Mouse (Mus musculus) cerebellum, adult 18-20 months (tissue): ENCODE results near the gene Hoxa13.

Experiments
- DNase-seq, 2 experiments: peaks; one replicate each; pipeline ENCODE4 v3.0.0; 2021

Gene Hoxa13

DNA sequence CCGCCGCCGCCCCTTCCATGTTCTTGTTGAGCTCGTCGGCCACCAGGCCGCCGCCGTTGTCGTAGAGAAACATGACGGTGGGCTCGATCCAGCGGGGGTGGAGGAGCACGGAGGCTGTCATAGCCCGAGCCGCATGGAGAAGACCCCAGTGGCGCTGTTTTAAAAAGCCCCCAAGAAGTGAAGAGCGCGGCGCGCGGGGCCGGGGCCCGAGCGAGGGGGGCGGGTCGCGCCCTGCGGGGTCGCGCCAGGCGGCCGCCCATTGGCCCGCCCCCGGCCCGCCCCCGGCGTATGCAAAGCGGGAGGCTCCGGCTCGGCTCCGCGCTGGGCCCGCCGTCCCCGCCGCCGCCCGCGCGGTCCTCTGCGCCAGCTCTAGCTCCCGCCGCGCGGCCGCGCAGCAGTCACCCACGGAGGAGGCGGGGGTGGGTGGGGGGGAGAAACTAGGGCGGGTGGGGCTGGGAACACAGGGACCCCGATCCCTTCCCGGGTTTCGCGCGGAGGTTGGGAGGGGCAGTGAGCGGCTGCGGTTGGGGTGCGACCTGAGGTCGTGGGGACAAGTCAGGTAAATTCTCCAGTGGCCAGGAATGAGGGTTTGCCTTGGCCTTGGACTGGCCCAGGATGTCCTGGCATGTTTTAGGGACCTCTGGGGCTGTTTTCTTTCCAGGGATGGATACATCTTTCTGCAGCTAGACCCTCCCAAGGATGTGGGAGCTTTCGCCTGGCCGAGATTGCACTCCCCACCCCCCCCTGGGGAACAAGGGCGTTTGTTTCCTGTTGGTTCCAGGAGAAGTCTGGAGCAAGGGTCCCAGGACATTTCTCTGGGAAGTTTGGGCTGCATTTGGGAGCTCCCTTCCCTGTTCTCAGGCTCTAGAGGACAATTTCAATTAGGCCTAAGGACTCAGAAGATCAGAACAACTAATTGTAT, at the start of gene Hoxa13:
Gene Hoxa13 (minus strand): TSS at position 227 of the 922 bp plus-strand sequence.
- DNase-seq = no peak

DNA sequence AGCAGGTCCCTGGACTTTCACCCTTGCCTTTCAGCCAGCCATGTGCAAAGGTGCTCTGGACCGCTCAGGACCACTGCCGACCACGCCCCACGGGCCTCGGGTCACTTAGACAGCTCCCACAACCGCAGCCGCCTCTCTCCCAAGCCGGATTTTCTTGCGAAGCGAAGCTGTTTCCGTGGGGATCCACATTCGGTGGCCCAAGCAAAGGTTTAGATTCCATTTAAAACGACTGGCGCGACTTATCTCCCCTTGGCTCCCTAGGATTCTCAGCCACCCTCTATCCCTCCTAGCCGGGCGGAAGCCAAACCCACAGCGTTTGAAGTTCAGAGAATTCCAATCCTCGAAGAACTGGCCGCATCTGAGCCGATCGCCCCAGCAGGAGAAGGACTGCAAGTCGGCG, 49.7 kb upstream of the Hoxa13 start:
- DNase-seq = no peak

DNA sequence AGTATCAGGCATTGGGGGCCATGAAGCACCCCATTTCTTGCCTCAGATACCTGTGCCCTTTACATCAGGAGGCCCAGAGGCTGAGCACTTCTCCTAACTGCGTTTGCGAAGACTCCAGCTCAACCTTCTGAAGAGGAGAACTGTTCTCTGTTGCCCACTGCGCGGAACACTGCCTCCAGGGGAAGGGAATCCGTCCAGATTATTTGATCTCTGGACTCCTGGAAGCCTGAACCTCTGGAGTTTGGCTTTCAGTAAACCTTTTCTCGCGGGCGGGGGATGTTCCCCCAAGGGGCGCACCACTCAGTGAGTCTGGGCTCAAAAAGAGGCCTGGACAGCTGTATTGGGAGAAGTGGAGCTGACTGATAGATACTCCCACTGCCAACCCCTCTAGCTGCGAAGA, 49.1 kb upstream of the Hoxa13 start:
- DNase-seq = no peak

DNA sequence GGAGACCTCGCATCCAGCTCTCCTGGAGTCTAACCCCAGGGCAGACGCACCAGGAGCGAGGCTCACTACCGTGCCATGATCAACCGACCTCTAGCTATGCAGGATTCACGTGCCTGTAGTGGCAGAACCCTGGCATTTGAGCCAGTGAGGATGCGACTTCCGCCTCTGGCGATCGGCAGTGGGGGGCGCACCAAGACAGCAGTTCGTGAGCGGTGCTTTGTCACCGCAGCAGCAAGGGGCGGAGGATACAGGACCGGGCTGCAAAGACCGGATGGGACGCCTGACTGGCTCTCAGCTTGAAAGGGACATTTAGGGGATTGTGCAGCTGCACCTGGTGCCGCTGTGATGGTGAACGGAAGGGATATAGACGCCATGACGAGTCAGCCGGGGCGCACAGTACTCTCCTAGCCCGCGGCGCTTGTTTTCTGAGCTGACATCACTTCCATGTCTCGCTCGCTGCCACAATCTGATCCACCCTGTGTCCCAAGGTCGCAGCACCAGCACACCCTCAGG, 45.3 kb upstream of the Hoxa13 start:
- DNase-seq = peak in 1 of 2 experiments; percentile 11

DNA sequence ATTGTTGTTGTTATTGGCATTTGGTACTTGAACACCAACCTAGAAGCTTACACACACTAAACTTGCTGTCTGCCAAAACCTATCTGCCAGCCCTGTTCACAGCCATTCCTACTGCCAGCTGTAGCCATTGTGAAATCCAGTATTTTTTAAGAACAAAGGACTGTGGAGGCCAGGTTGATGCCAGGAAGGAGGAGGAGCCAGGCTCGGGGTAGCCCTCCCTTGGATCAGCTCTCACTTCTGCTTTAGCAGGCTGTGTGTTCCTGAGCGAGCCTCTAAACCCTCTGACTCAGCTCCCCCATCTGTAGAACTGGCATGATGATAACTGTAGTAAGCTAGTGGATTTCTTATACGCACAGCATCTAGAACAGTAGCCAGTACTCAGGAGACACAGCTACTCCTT, 42.7 kb upstream of the Hoxa13 start:
- no peak for DNase-seq

DNA sequence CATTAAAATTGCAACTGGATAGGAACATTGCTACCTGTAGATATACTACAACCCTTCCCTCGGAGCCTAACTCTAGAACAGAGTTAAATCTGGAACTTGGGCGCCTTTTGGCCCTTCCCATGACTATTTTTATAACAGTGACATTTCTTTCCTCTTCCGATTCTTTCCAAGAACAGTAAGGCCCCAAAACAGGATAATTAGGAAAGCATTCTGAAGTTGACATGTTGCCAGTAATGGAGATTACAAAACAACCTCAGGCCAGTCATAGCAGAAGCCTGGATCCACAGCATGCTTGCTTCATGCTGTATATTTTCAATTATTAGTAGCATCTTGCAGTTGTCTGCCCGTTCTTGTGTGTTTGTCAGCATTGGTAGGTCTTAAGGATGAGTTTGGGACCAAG, 40.1 kb upstream of the Hoxa13 start:
- DNase-seq = no peak

DNA sequence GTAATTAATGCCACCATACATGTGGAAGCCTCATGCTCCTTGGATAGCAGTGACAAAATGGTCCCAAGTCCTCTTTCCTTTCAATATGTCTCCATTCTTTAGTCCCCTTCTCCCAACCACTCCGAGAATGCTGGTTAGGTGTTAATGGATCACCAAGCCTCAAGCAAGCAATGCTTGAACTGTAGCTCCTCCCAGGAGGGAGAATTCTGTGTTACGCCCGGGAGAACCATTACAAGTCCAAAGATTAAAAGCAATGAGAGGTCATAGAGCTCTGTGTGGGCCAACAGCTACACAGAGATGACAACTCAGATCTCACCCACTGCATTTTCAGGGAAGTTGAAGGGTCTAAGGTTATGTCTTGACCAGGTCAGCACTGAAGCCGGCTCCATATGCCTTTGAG, 37.8 kb upstream of the Hoxa13 start:
- DNase-seq = no peak

DNA sequence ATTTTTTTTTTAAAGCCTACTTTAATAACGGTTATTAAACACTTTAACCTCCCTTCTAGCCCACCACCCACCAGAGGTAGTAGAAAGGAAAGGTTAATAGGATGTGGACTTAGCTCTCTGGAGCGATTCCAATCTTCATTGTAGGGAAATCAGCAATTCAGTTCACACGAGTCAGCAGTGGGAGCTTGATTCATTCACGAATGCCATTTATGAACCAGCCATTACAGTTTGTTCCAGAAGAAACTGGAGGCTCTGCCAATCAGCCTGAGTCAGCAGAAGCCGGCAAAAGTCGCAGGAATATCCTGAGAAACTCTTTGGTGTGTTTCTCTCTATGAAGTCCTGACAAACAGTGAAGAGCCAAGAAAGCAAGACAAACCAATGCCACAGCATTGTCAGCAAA, 33.9 kb upstream of the Hoxa13 start:
- no peak for DNase-seq

DNA sequence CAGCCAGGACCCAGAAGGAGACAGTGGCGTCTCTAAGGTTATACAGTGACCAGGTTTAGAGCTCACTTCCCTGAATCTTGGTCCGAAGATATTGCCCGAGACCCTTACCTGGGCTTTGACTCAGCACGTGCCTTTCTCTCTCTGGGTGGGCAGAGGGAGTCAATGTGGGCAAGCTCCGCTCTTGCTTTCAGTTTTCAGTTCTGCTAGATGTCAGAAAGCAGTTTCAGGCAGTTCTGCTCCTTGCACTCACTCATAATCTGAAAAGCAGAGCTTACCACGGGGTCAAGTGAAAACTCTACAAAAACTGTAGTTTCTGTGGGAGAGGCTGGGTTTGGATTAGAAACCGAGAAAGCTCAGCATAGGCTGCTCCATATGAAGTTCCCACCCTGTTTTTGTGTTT, 31.6 kb upstream of the Hoxa13 start:
- no peak for DNase-seq

DNA sequence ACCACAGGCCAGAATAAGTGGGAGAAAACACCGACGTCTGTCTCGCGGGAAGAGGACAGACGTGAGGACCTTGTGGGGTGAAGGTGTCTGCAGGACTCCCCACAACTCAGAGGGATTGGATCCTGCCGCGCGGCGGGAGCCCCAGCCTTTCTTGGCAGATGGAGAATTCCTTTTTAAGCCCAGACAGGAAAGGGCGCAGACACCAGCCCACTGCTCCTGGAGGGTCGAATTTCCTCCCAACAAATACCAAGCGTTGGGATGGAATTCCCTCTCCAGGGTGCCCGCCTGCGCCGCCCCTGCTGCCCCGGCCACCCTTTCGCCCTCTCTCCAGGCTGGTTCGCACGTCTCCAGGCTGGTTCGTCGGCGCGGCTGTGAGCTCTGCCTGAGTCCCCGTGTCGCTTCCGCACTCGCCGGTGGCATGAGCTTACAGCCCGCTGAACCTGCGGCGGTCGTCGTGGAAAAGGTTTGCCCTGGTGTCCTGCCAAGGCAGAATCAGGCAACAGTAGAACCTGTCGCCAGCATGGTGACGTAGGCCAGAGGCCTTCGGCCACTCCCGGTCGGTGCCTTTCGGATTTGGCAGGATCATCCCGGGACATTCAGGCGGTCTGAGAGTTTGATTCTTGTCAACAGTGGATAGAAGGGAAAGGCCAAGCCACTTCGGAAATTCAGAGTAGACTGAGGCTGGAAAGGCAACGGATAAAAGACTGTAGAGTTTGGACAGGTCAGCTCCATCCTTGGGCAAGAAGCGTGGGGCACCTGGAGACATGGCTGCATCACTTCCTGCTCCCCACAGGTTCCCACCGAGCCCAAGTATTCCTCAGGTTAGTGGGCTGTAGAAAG, 30.6 kb upstream of the Hoxa13 start:
- no peak for DNase-seq

DNA sequence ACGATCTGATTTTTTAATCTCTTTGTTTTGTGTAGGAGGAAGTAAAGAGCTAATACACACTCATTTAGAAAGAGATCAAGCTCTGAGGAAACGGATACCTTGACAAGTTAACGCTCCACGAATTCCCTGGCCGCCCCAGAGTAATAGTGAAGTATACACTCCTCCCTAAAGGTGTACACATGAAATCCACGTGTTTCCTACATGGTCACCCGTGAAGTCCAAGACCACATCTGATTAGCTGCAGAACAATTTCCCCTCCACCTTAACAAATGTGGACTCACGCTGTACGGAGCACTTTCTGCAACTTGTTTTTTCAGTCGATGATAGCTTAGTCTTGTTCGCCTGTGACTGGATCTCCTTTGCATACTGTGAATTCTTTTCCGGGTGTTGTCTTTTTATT, 29.5 kb upstream of the Hoxa13 start:
- no peak for DNase-seq

DNA sequence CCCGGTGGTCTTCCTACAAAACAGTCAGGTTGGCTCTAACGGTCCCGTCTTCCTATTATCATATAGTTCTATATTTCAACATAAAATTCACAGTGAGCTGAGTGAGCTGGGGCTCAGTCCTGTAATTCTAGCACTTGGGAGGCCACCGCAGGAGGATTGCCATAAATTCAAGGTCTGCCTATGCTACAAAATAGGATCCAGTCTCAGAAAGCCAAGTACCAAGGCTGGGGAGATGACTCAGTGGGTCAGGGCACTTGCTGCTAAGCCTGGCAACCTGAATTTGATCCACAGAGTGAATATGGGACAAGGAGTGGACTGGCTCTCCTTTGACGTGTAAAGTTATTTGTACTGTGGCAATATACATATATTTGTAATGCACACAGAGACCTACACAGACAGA, 23.2 kb upstream of the Hoxa13 start:
- no peak for DNase-seq

DNA sequence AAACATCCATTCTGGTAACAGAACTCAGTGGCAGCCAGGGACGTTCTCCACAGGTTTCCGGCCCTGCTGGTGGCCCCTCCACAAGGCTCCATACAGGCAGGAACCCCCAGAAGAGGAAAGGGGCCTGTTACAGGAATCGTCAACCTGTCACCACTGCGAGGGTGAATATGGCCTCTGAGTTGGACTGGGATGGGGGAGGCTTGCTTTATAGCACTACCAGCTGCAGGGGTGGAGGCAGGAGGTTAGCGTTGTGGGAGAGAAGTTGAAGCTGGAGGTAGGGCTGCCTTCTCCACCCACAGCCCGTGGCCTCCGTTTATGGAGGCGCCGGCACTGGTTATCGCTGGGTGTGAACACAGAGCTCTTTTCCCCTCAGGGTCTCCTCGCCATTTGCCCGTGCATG, 20.4 kb upstream of the Hoxa13 start:
- DNase-seq = no peak

DNA sequence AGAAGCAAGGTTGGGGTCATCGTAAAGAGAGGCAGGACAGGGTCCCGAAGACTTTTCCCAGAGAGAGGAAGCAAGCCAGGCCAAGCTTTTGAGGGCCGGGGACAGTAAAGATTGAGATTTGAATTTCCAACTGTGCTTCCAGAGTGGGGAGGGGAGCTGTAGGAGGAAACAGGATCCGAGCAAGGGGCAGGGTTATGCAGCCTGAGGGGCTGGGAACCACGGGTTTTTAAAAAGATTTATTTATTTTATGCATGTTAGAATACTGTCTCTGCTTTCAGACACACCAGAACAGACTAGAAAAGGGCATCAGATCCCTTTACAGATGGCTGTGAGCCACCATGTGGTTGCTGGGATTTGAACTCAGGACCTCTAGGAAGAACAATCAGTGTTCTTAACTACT, 16.2 kb upstream of the Hoxa13 start:
- DNase-seq = no peak

DNA sequence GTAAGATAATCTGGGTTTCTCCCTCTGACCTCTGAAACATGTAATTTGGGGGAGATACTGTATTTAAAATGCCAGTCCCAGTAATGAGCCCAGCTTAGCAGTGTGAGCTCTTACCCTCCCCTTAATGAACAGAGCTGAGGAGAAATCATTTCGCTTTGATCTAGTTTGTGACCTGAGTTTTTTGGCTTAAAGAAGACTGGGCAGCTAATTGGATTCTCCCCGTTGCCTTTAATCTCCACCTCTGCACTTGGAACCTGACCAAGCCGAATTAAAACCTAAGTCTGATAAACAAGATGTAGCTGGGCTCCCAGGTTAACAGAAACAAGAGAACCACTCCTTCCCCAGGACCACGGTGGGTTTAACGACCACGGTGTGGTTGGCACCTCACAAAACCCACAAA, 15.7 kb upstream of the Hoxa13 start:
- no peak for DNase-seq

DNA sequence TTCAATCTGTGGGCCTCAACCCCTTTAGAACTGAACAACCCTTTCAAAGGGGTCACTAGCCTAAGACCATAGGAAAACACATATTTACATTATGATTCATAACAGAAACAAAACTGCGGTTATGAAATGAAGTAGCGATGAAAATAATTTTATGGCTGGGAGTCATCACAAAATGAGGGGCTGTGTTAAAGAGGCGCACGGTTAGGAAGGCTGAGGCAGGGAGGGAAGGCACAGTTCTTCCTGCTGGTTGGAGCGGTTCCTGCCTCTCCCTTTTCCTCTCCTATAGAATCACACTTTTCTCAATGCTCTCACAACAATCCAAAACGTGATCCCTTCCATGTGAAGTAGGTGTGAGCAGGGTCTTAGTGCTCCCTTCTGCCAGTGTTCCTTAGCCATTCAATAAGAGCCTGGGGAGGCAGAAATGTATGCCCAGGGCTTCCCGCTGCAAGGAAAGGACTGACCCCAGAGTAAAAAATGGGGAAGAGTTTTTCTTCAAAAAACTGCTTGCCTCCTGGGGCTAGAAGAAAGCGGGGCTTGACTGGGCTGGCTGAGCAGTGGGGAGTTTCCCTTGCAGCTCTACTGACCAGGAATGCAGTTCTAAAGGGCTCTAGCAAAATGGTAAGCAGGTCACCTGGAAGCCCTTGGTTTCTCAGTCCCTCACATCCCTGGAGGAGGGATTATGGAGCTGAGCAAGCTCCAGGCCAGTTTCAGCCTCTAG, 15.0 kb upstream of the Hoxa13 start:
- DNase-seq = no peak

DNA sequence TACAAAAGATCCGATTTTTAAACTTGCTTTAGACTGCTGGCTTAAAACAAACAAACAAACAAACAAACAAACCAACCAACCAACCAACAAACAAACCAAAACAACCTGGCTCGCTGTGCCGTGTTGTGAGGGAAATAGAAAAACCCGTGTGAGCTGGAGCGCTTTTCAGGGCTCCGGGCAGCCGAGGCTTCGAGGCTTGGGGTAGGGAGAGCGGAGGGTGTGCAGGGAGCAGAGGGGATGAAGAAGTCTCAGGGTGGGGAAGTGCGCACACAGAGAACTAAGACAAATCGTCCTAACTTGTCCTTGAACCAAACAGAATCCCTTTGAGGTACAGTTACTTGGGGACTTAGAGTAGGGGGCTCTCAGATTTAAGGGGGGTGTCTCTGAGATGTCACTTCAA, 13.9 kb upstream of the Hoxa13 start:
- no peak for DNase-seq

DNA sequence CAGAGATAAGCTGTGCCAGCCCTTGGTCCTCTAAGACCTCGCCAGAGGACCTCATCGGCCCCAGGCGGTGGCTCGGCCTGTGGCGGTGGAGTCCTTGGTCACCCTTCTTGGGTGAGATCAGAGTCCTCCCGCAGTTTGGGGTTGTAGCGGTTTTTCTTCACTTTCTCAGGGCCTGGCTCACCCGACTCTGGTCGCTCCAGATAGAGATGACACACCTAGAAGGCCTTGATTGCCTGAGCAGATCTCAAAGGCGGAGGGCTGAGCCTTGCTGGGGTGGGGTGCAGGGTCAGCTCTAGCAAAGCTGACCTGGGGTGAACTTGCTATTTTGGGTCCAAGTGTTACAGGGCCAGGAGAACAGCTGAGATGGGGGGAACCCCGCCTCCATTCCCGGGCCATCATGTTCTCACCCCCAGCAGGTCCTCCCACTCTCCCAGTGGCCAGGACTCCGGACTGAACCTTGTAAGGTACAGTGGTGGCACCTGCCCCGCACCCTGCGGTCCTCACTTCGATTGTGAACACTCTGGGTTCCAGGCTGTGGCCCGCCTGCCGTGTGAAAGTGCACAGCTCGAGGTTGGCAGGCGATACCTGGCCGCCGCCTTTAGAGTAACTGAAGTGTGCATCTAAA, 13.1 kb upstream of the Hoxa13 start:
- no peak for DNase-seq

DNA sequence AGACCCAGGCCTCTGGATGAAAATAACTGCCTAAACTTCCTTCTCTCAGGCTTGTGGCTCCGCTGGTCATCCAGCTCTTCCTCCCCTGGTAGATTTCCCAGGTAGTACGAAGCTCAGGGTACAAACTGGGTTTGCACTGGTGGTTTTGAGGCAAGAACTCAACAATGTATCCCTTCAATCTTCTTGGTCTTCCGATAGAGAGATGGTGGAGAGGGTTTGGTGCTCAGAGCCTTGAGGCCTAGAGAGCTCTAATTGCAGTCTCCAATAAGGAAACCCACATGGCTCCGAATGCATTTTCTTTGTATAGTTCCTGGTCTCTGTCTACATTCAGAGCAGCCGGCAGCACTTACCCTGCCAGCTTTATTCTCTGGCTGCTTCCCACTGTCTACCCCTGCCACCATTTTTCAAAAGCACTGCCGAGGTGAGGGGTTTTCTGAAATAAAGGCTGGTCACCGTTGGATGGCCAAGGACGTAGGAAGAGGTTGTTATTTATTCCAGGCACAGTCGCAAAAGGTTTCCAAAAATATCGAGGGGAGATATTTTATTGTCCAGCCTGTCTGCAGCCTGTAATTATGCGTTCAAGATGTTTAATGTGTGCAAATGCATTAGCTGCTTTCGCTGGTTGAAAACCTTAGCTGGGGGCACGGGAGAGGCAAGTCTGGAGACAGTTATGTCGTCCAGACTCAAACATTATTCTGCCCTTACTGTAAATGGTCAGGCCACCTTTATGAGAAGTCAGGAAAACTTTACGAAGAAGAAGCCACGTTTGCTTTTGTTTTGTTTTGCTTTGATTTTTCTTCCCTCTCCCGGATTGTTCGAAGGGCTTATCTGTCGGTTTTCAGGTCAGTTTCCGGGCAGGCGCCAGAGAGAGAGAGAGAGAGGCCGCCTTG, 12.3 kb upstream of the Hoxa13 start:
- no peak for DNase-seq

DNA sequence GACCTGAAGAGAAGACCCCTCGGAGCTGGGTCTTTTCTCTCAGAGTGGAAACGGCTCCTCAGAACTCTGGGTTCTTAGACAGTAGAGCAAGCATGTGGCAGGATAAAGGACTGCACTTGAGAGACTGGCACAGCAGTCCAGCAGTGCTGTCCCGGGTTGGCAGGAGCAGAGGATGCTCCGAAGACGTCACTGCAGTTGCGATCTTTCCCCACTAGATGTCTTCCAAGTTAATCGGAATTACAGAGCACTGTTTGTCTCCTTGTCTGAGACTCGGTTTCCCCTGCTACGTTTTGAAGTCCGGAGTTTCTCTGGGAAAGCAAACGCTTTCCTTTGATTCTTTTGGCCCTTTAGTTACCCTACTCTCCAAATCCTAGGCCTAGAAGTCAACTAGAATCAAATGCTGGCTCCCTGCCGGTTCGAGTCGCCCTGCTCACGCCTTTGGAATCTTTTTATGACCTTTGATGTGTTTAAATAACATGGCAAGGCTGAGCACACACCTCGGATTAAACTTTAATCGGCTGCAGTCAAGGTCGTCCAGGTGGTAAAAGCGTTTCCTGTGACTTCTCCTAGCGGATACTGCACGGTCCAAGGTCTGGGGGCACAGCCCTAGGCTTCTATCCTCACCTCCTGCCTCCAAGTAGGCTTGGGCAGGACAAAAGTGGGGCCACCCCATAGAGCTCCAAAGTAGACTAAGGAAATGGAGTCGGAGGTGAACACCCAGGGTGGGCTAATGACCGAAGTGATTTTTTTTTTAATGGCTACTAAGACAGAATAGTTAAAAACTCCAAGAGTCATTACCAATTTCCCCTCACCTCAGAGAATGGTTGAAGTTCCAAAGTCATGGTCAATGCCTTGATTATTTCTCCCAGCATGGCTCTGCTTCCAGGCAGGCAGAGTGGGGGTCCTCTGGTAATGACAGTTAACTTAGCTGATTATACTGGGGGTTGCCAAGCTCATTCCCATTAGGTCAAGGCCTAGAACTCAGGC, 10.1 kb upstream of the Hoxa13 start:
- DNase-seq = peak; percentile 52 to 53
